Mouse (Mus musculus): Measurements from ENCODE around the gene Tas2r109.
"Not testable (repeated sequence)": the region's sequence is repeated elsewhere in the genome, so short reads cannot be mapped to it uniquely, and the experiment has no call there.

Tas2r109 gene

DNA sequence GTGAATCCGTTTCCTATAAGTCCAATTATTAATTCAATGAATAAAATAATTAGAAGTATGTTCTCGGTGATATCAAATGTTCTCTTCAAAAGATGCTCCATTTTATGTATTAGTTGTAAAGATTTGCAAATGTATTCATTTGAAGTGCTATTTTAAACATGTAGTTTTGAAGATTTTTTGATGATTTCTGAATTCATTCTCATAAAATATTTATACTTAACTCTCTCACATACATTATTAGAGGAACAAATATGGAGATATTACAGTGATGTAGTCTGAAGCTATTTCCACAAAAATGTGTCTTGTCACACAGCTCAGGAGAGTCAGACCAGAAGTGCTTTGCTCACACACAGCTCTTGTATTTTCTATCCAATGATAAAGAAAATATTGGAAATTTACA is at the start of gene Tas2r109:
Gene Tas2r109 (minus strand): TSS at position 101 of the 400 bp plus-strand sequence.
- no peak for DNase-seq (ENCODE audit: low spot score)

DNA sequence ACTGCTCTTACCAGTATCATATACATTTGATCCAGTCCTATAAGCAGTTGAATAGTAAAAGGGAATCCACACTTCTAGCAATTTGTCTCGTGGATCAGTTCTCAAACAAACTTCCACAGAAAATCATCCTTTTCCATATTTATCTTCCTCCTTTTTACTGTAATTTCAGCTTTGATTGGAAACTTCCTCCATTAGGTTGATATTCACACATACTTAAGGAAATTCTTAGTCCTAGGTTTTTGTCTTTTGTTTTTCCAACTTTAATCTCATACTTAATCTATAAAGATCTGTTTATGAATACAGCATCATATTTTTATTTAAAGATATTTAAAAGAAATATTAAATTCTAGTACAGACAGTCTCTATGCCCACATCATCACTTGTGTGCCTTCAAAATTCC is 22.9 kb downstream of the Tas2r109 start, which contains the start of gene Tas2r131:
Gene Tas2r131 (minus strand): TSS at position 101 of the 400 bp plus-strand sequence.
- DNase-seq (ENCODE audit: low spot score): no peak

GRCm38 (mm10) chr6:132950802-132951201 is 30.0 kb downstream of the Tas2r109 start, which contains the start of gene Tas2r129:
Gene Tas2r129 (plus strand): TSS chr6:132951102.
- no peak for DNase-seq (ENCODE audit: low spot score)

GRCm38 (mm10) chr6:132941376-132941775 is 39.4 kb downstream of the Tas2r109 start:
- DNase-seq (ENCODE audit: low spot score): not testable (repeated sequence)

All from spleen, adult 12 weeks (tissue).